Mouse (Mus musculus): ENCODE results near the gene Fto.

Gene Fto

GRCm38 (mm10) chr8:91561241-91561640 is 247.9 kb downstream of the Fto start:
- no peak for DNase-seq (ENCODE audit: low read depth, low spot score)

DNA sequence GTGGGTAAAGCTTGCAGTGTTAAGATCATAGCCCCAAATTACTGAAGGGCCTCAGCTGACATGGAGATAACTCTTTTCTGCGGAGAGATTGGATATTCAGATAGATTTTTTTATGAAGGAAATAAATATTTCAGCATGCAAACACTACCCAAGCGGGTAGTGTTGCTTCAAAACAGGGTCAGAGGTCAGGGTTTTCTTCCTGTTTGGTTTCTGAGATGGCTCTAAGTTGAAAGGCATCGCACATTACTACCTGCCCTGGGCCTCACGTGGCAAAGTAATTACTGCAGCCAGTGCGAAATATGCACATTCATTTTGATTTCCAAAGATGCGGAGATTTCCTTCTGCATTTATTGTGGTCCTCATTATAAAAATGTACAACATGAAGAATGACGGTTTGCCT is 249.3 kb downstream of the Fto start:
- no peak for DNase-seq (ENCODE audit: low read depth, low spot score)

DNA sequence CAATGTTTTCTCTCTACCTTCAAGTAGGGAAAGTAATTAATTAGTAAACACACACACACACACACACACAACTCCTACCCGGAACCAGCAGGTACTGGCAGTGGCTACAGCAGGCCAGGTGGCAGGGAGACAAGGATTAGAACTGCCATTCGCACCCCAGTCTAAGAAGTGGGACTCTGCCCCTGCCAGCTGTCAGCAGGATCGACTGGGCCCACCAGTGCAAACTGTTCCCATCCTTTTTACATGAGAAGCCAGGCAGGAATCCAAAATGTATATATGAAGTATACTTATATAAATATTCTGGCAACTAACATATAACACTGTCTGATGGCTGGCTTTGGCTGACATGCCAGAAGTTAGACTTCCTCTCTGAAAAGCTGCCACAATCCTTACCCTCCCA is 250.0 kb downstream of the Fto start:
- no peak for DNase-seq (ENCODE audit: low read depth, low spot score)

GRCm38 (mm10) chr8:91565869-91566502 is 252.7 kb downstream of the Fto start:
- no peak for DNase-seq (ENCODE audit: low read depth, low spot score)

- no peak for DNase-seq (ENCODE audit: low read depth, low spot score)
Observed at GRCm38 (mm10) chr8:91566503-91566869, 253.2 kb downstream of the Fto start.

DNA sequence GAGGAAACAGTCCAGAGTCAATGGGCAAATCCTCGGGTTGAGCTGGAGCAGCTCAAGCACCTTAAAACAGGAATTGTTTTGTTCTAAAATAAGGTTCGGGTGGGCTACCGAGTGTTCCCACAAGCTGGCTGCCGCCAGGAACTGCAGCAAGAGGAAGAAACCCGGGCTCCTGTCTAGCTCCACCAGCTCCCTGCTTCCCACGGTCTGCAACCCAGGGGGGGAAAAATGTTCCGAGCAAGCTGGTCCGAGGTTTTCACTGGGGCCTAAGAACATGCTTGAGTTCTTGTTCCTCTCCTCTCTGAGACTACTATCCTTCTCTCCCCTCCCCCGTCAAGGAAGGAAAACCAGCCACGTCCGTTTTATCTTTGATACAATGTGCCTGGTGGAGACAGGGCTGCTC is 256.5 kb downstream of the Fto start:
- no peak for DNase-seq (ENCODE audit: low read depth, low spot score)

DNA sequence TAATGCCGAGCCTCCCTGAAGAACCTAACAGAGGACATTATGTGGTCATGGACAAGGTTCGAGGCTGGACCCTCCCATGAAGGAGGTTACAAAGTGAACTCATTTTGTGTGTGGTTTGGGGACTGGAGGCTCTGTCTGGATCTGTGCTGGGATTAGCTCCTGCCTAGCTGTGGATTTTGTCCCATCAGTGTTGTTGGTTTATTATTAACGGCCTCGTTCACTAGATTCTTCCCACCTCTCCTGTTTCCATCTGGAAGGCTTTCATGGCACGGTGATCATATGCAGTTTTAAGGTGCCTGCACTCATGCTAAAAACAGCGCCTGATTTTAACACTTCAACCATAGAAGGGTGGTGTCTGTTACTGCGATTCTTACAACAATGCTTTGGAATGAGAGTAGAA is 257.5 kb downstream of the Fto start:
- DNase-seq (ENCODE audit: low read depth, low spot score), result no peak

GRCm38 (mm10) chr8:91571978-91572377 is 258.7 kb downstream of the Fto start:
- DNase-seq (ENCODE audit: low read depth, low spot score), result no peak

- no peak for DNase-seq (ENCODE audit: low read depth, low spot score)
Observed at GRCm38 (mm10) chr8:91572630-91573029, 259.3 kb downstream of the Fto start.

GRCm38 (mm10) chr8:91575576-91575975 is 262.3 kb downstream of the Fto start:
- DNase-seq (ENCODE audit: low read depth, low spot score), result no peak

GRCm38 (mm10) chr8:91576086-91576917 is 263.0 kb downstream of the Fto start:
- peak; percentile 40 for DNase-seq (ENCODE audit: low read depth, low spot score)

DNA sequence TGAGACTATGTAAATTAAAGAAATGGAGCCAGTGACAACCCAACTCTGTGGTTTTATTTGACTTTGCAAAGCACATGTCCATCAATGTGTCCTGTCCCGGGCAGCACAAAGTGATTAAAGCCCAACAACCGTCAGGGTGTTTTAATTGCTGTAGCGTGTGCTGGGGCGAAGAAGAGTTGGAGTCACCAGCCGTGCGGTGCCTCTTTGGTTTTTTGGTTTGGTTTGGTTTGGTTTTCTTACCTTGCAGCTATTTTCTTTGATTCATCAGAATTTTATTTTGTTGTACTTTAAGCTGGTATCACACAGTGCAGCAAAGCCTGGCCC is 263.6 kb downstream of the Fto start:
- no peak for DNase-seq (ENCODE audit: low read depth, low spot score)

DNA sequence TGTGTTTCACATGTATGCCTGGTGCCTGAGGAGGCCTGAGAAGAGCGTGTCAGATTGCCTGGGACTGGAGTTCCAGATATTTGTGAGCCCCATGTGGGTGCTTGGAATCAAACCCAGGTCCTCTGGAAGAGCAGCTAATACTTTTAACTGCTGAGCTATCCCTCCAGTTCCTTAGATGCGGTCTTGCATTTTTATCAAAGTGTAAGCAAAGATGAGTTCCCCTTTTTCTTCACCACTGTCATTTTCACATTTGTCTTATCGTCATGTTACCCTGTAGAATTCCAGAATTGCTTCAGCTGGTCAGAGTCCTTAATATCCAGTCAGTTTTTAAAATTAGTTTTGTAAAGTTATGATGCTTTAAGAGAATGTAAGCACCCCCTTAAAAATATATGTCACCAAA is 264.3 kb downstream of the Fto start:
- no peak for DNase-seq (ENCODE audit: low read depth, low spot score)

GRCm38 (mm10) chr8:91584620-91585415 is 271.5 kb downstream of the Fto start:
- DNase-seq (ENCODE audit: low read depth, low spot score), result no peak

DNA sequence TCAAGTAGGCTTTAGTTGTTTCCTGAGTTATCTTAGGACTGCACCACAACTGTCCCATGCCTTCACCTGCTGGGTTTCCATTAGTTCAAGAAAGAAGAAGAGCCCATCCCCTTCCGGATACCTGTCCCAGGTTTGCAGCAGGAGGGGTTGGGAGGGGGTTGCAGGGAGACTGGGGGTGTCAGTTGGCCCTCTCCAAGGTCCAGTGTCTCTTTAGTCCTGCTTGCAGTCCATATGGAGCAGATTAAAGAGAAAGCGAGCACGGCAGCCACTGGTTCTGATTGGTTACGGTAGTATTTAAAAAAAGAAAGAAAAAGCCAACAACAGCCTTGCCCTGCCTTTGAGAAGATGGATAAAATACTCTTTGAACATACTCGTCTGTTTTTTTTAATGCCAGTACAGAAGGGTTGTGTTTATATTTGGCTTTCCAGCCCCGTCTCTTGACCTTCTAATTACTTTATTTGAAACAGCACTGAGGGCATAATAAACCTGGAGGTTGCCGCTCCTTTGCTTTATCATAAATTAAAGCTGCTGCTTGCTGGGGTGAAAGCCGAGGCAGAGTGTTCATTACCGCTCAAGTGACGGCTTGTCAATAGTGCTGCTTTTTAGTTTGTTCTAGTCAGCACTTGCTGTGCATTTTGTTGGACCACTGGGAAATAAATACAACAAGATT is 279.2 kb downstream of the Fto start:
- DNase-seq (ENCODE audit: low read depth, low spot score), result peak; percentile 59

GRCm38 (mm10) chr8:91593202-91593781 is 280.0 kb downstream of the Fto start:
- no peak for DNase-seq (ENCODE audit: low read depth, low spot score)

DNA sequence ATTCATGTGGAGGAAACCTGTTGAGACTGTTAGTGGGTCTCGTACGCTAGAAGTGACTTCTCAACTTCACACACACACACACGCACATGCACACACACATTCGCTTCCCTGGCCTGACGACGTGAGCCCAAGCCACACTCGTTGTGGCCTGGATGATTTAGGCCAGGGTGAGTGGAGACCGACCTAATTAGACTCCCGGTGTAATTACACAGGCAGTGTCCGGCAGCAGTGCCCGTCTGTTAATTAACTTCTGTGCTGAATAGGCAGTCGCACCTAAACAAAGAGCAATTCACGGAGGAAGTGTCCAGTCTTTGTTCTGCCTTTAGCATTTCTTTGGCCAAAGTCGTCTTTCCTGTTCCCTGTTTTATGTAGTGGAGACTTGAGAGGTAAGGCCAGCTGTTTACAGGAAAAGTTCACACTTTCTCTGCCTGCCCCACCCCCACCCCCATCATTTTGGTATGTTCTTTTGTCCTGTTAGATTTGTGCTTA is 286.1 kb downstream of the Fto start:
- no peak for DNase-seq (ENCODE audit: low read depth, low spot score)

- DNase-seq (ENCODE audit: low read depth, low spot score), result no peak
Observed at GRCm38 (mm10) chr8:91603751-91604150, 290.4 kb downstream of the Fto start.

- no peak for DNase-seq (ENCODE audit: low read depth, low spot score)
Observed at GRCm38 (mm10) chr8:91605901-91606300, 292.6 kb downstream of the Fto start.

- DNase-seq (ENCODE audit: low read depth, low spot score), result no peak
Observed at GRCm38 (mm10) chr8:91607091-91607490, 293.8 kb downstream of the Fto start.

DNA sequence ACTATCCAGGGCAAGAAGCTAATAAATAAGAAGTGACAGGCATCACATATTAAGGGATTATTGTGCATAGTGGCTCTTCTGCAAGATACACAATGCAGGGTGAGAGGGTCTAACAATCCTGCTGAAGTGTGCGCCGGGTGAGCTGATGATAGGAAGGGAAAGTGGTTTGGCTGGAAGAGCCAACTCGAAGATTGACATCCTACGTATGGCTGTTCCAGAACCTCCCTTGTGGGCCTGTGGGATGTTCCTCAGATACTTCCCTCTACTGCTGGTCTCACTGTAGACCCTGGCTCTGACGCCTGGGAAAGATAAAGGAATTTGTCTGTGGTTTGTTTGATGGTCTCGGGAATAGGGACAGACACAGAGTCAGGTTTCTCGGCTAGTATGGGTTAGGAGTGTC is 297.9 kb downstream of the Fto start:
- DNase-seq (ENCODE audit: low read depth, low spot score), result no peak

All from forelimb bud, embryonic 11.5 days (tissue).